Mouse (Mus musculus) thymus, adult 2 months (tissue): ENCODE results near the gene Dmbx1.

Source experiments
- CTCF ChIP-seq: fragments of 200-500 bp; IDR thresholded peaks from 2 replicates; pipeline ENCODE4 v1.5.1; 2012; ENCODE audit warnings: mild to moderate bottlenecking, control low read depth, low read length, moderate library complexity, borderline replicate concordance; ENCODE audit not compliant: control insufficient read depth, poor library complexity, insufficient read depth; ENCODE audit errors: extremely low read depth
- POLR2A ChIP-seq: fragments of 200-500 bp; IDR thresholded peaks from 2 replicates; pipeline ENCODE4 v1.6.1; 2012; ENCODE audit warnings: mild to moderate bottlenecking, low read length, control low read depth, moderate library complexity; ENCODE audit not compliant: control insufficient read depth, poor library complexity, insufficient read depth; ENCODE audit errors: extremely low read depth

DNA sequence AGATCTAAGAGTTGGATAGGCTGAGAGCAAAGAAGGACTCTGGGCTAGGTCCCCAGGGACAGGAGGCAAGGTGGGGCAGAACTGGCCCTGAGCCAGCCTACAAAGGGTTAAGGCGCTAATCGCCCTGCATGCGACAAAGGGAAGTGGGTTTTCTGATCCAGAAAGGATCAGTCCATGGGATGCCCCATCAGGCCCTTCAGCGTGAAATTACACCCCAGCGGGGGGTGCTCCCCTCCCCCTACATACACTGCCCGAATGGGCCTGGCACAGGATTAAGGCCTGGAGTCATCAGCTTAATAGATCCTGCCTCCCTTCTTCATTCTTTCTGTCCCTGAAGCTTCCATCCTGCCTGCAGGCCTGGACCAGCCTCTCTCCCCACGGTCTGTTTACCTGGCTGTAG, 34.0 kb downstream of the Dmbx1 start:
- no peak for TF ChIP-seq CTCF
- no peak for TF ChIP-seq POLR2A
